Mouse (Mus musculus) spleen, embryonic (tissue): Measurements from ENCODE around the gene Gtf3c5.

Experiments
- CTCF ChIA-PET: fragments of 350-600 bp; sonication (Branson Sonifier 250); formaldehyde crosslinking; loops from one replicate; lab custom pipeline; 2022; lab: Charles Lee

Gene Gtf3c5

GRCm38 (mm10) chr2:28520581-28520980 is 63.0 kb downstream of the Gtf3c5 start:
- CTCF ChIA-PET: no interaction called here

GRCm38 (mm10) chr2:28518231-28518630 is 65.3 kb downstream of the Gtf3c5 start:
- CTCF ChIA-PET: interaction anchor here (1.0 to 4.1 kb wide), 2 partner anchors 22 to 29 kb away, joined by 5 to 35 read pairs; no protein-coding TSS in a partner anchor

- CTCF ChIA-PET: interaction anchor here (1.2 to 4.1 kb wide), 3 partner anchors 18 to 33 kb away, joined by 5 to 35 read pairs (median 6); no protein-coding TSS in a partner anchor
These were observed 66.2 kb downstream of the Gtf3c5 start for GRCm38 (mm10) chr2:28517206-28517909.
